Mouse (Mus musculus) stomach, adult 2 months (tissue): Measurements from ENCODE around the gene Ankrd44. TPM values are rescaled to one million over a fixed set of nuclear protein-coding genes. Genes with fewer than 3 reads are reported as not detected.

ENCODE experiments used
- polyA plus RNA-seq: library from polyadenylated mRNA; depleted of rRNA; stranded (reverse); fragments of >200 nt; gene quantifications from 2 replicates; pipeline ENCODE4 v1.2.3, GENCODE M21; 2012; rRNA removed

The Ankrd44 gene
- 1.2 and 1.7 TPM in 2 replicates for polyA plus RNA-seq

GRCm38 (mm10) chr1:54925971-54926771 lies at the start of gene Ankrd44:
Gene Ankrd44 (minus strand): TSS chr1:54926387.

Other genes starting within 250 kb of the Ankrd44 start
- gene Sf3b1, start 101.1 kb upstream of the Ankrd44 start, polyA plus RNA-seq, result 3.2 and 4.9 TPM in 2 replicates
- 3.3 and 4.0 TPM in 2 replicates for gene Coq10b, start 126.4 kb upstream of the Ankrd44 start, polyA plus RNA-seq
- gene Hspe1, start 161.7 kb upstream of the Ankrd44 start, polyA plus RNA-seq, result 9.0 and 11.1 TPM in 2 replicates
- 4.1 and 5.6 TPM in 2 replicates for gene Hspd1, start 161.9 kb upstream of the Ankrd44 start, polyA plus RNA-seq
- gene Mob4, start 204.8 kb upstream of the Ankrd44 start, polyA plus RNA-seq, result 1.8 and 2.5 TPM in 2 replicates